Mouse (Mus musculus): Measurements from ENCODE around the gene Gadl1. TPM values are rescaled to one million over a fixed set of nuclear protein-coding genes. Genes with fewer than 3 reads are reported as not detected.

Gadl1 gene
- total RNA-seq, 2 experiments from 2014 or later: not detected

DNA sequence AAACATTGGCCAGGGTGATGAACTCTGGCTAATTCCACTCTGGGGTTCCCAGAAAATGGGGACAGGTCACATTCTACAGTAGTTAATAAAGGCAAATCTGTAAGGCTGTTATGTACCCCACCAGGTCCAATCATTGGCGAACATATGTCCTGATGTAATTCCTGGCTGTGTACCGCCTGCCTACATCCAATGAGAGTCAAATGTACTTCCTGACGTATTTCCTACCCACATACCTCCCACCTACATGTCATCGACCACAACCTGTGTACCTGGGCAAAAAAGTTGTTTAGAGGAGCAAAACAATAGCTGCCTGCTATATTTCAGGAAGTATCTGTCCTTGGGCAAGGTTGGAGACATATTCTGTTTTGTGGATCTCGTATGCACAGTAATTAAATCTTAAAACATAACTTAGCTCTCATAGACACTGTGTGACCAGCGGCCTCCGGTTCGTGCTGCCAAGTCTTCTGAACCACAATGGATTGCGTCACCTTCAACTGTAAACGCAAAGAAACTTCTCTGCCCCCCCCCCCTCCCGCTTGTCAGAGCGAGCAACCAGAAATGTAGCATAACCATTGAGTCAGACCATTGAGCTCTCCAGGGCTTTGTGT lies 175.2 kb downstream of the Gadl1 start:
- peak; percentile 57 for ATAC-seq (ENCODE audit: poor library complexity, severe bottlenecking)

DNA sequence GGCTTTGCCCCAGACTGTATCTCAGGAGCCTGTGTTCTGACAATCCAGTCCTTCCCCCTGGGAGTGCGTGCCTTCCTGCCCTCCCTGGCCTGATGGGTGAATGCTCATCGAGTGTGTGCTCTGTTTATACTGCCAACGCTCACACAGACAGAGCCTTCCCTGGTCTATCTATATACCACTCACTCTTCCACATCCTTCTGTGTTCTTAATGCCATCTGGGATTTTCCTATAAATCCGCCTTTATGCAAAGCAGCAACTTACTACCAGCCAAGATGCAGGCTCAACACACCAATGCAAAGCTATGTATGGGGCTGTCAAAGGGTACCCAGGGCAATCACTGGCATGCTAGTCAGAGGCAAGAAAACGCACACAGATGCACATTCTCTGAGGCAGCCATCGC lies 176.7 kb downstream of the Gadl1 start:
- ATAC-seq (ENCODE audit: poor library complexity, severe bottlenecking): no peak

DNA sequence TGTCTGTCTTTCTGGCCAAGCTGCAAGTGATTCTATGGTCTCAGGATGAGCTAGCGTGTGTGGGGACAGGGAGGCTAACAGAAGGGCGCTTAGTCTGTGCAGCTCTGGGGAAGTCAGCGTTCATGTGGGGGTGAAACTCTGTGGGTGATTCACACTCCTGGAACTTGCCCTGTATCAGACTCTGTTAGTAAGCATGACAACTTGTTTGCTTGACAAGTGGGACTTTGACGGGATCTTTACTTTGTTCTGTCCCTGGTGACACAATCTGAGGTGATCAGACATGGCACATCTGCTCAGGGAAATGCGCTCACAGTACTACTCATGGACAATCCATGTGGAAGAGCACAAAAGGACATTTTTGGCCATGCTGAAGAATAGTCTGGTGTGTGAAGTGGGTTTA lies 178.0 kb downstream of the Gadl1 start:
- no peak for ATAC-seq (ENCODE audit: poor library complexity, severe bottlenecking)

DNA sequence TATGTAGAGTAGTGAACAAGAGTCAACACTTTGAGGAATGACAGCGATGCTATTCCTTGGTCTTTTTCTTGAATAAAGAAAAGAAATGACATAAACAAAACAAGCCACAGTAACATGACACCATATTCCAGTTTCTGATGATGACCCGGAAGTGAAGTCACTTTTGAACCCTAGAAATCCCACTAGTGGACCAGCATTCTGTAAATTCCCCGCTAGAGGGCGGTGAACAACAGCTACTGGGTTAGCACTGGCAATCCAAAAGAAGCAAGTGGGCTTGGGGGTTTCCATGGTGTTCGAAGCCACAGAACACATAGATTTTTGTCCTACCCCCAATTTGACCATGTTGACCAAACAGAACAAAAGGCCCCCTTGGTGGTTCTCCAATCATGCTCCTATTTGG lies 178.6 kb downstream of the Gadl1 start:
- ATAC-seq (ENCODE audit: poor library complexity, severe bottlenecking): peak; percentile 31

DNA sequence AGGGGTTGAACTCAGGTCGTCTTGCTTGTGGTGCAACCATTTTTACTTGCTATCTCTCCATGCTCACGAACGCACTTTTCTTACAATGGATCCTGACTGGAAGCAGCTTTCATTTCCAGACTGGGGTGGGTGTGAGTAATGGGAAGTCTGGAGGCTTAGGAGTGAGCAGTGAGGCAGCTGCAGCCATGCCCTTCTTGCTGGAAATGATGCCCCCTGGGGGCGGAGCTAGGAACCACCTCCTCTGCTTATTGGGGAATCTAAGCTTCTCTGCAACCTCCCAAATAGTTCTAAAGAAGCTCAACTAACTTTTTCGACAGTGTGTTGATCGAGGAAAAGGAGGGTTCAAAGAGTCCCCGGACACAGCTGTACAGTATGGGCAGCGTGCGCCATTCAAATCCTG lies 179.7 kb downstream of the Gadl1 start:
- no peak for ATAC-seq (ENCODE audit: poor library complexity, severe bottlenecking)

DNA sequence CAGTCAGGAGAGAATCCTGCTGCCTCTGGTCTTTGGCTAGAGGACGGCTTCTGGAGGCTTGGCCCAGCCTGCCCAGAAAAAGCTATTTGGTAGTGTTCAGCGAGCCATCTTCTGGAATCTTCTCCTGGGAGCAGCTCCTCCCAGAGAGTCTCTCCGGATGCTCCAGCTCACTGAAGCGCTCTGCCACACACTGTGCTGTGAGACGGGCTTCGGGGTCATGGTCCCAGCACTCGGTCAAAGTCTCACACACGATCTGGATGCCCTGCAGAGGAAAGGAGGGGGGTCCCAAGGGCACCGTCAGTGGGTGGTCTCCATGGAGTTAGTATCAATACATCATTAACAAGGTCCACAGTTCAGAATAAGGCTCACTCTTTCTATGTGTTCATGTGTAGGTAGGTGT lies 181.0 kb downstream of the Gadl1 start:
- ATAC-seq (ENCODE audit: poor library complexity, severe bottlenecking): no peak

DNA sequence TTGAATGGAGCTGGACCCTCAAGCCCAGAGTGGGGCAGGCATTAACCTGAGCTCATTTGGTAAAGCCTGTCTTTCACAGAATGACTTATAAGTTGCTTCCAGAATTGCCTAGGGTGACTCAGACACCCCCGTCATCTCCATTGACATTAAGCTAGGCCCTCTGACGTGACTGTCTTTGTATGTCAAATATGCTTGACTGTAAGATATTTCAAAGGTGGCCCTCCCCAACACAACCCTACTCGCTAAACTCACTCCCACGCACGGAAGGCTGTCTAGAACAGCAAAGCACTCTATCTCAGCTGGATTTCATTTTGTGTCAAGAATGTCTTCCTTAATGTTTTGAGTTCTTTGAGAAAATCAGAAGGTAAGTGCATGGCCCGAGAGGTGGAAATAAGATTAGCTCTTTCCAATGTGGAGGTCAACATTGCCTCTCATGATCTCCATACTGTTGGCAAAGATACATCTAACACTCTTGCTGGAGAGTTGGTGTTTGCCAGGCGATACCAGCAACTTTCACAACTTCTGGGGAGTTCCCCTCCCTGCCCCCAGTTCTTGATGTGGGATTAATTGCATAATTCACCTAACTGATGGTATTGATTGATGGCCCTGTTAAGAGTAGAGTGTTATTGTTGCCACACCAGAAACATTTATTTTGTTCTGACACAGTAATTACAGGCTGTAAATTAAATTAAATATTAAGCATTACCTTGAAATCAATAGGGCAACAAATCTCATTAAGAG lies 182.0 kb downstream of the Gadl1 start:
- ATAC-seq (ENCODE audit: poor library complexity, severe bottlenecking): no peak

DNA sequence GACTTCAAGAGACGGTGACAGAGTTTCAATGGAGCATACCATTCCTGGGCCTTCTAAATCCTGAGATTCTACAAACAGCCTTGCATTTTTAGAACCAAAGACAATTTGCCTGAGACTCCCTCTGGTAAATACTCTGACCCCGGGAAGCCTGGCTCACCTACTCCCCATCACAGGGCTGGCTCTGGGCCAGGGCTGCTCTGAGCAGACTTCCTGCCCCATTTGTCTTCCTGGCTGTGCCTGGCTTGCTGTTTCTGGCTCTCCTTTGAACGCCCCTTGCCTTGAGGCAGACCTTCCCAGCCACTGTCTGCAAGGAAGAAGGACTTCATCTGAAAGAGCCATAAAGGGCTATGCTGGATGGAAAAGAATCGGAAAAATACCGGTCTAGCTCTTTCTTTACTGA lies 182.7 kb downstream of the Gadl1 start:
- ATAC-seq (ENCODE audit: poor library complexity, severe bottlenecking): no peak

DNA sequence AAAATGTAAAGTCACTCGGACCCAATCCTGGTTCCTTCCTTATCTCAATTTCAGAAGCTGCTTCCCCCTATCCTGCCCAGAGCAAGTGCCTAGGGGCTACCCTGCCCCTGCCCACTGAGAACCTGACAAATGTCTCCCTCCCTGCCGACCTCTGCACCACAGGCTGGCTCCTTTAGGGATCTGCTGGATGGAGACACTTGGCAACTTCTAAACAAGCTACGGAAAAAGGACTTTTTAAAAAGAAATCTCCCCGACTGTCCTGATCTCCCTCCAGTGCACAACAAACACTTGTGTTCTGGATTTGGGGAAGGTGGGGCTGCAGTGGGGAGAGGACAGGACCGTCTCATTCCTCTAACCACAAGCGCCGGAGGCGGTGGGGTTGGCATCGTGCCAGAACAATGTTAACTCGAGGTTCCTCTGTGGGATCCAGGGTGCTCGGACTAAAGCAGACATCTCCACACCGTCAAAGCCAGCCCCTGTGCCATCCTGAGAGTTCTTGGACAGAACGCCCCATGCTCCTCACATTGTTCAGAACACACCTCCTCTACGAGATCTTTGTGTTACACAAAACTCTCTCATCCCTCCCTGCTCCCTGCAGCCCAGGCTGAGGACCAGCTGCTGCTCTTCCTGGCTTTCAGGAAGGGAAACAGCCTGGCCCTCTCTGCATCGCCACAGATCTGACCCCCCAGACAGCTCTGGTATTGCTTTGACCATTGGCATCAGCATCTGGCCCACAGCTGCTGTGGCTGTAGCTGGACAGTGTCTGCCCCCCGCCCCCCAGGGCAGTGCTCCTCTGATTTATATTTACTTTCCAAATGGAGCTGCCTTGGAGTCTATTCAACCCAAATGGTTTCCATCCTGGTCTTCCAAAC lies 189.7 kb downstream of the Gadl1 start:
- peak; percentile 38 for ATAC-seq (ENCODE audit: poor library complexity, severe bottlenecking)

DNA sequence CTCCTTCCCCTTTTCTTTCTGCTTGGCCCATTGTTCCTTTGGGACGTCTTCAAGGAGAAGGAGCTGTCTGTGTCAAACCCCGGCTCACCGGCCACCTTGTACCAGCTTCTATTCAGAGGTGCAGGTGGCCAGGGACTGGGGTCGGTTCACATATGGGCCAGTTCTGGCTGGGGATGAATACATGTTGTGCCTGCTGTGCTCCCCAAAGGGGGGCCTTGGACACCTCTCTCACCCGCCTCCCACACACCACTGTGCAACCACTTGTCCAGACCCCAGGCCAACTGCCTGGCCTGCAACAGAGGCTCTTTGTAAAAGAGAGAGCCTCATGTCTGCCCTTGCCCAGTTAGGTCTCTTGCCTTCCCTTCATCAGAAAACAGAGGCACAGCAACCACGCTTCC lies 190.3 kb downstream of the Gadl1 start:
- ATAC-seq (ENCODE audit: poor library complexity, severe bottlenecking): no peak

DNA sequence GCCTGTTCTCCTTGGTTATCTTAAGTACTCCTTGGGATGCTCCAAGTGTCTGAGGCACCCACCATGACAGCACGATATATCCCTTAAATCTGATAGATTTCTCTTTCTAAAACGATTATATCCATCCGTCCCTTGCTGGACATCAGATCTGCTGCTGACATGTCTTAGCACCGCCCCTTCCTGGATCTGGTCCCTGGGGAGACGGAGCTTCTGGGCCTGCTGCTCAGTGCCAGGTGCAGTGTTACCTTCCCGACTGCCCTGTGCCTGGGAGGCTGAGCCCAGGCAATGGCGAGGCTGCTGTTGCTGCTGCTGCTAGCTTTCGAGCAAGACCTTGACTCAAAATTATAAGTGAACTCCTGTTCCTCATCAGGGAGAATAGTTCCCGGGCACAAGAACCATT lies 190.8 kb downstream of the Gadl1 start:
- no peak for ATAC-seq (ENCODE audit: poor library complexity, severe bottlenecking)

DNA sequence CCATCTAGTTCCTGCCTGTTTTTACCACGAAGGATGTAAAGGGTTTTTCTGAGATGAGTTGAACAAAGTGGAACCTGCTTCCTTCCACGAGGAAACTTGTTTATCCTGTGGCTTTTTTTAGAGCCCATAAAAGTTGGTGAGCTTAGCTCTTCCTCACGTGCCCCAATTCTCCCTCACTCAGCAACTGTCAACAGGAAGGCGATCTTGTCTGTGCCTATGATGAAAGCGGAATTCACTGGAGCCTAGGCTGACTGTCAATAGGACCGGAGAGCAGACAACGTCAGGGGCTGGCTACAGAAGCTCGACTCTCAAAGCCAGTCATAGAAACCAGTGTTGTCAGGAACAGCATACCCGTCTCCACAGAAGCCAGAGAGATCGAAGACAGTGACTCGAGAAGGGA lies 192.6 kb downstream of the Gadl1 start:
- peak; percentile 53 for ATAC-seq (ENCODE audit: poor library complexity, severe bottlenecking)

DNA sequence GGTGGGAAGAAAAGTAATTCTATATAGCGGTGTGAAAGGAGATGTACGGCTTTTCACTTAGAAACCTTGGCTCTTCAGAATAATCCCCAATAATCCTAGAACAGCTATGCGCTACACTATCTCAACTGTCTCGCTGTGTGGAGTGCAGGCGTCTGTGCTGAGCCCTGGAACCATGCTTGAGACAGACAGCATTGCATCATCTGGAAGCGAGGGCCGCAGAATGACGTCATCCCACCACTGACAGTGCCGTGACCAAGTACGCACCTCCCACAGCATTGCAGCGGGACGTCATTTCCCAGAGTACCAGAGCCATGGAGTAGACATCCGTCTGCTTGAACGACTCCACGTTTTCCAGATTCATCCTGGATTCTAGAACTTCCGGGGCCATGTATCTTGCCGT lies 195.5 kb downstream of the Gadl1 start:
- peak; percentile 56 for ATAC-seq (ENCODE audit: poor library complexity, severe bottlenecking)

DNA sequence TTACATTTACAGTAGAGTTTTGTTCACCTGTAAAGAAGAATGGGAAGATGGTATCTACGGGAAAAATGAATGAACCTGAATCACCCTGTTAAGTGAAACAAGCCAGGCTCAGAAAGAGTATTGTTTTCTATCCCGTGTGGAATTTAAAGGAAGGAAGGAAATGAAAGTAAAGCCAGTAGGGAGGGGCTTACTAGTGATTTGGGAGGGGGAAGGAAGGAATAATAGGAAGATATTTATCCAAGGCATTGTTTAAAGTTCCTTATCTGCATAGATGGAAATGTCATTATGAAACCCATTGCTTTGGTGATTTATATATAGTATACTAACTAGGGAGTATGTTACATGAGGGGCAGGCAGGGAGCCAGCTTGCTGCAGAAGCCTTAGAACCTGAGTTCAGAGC lies 199.5 kb downstream of the Gadl1 start:
- ATAC-seq (ENCODE audit: poor library complexity, severe bottlenecking): no peak

DNA sequence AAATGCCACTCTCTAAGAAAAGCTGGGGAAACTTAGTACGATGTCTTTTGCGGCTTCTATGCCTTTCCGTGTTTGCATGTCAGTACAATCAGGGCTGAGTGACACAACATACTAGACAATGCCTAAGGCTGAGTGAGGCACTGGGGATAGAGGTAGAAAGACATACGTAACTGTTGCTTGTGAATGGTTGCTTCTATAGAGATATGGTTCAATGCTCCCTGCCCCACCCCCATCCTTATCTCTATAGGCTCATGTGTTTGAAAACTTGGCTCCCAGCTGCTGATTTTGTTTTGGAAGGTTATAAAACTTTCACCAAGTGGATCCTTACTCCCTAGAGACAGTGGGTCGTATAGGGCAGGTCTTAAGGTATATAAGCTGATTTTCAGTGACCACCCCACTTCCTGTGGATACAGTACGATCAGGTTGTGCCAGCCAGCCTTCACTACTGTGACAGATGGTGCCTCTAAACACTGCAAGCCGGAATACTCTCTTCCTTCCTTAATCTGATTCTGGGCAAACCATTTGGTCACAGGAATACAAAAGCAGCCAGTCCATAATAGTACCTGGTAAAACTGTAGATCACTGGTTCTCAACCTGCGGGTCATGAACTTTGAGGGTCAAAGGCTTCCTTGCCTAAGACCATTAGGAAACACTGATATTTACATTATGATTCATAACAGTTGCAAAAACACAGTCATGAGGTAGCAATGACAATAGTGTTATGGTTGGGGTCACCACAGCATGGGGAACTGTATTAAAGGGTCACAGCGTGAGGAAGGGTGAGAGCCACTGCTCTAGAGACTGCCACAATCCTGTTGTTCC lies 202.1 kb downstream of the Gadl1 start:
- no peak for ATAC-seq (ENCODE audit: poor library complexity, severe bottlenecking)

DNA sequence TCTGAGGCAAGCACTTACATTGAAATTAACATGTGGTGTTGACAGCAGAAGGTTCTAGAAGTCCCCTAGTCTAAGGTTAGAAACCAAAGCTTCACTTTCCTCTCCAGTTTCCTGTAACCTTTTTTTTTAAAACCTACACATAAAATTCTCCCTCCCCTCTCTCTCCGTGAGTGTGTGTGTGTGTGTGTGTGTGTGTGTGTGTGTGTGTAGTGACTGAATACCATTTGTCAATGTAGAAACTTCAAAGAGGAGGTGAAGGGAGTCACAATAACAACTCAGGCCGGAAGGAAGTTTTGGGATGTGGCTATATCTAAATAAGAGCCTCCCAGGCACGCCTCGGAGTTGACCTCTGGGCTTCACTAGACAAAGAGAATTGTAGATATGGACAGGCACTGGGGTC lies 205.1 kb downstream of the Gadl1 start:
- ATAC-seq (ENCODE audit: poor library complexity, severe bottlenecking): no peak

DNA sequence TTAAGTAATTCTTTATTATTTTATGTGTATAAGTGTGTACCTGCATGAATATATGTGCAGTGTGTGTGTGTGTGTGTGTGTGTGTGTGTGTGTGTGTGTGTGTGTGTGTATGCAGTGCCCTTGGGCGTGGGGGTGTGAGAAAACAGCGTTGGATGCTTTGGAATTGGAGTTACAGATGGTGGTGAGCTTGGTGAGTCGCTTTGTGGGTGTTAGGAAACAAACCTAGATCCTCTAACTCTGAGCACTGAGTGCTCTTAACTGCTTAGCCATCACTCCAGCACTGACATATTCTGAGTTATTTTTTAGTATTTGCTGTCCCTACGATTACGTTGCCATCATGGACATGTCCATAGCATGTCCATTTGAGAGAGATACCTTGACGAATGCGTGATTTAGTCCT lies 206.6 kb downstream of the Gadl1 start:
- ATAC-seq (ENCODE audit: poor library complexity, severe bottlenecking): no peak

DNA sequence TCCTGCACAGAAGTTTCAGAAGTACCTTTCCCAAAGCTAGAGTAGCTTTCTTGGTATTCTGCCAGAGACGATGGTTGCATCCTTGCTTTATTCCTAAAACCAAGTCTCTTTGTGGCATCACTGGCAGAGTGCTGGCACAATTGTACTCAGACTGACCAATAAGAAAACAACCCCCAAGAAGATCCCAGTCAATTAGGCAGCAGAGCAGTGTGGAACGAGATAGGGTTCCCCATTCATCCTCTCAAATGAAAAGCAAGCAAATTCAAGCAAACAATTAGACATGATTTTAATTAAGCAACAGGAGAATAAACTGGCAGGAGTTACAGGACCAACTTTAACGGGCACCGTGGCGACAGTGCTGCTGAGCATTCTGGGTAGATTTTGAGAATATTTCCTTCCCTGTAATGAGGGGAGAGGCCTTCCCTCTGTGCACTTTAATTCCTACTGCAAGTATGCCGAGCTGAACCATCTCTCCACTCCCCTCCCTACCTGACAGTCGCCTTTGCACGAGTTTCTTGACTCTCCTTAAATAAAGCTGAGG lies 209.1 kb downstream of the Gadl1 start:
- ATAC-seq (ENCODE audit: poor library complexity, severe bottlenecking): no peak

DNA sequence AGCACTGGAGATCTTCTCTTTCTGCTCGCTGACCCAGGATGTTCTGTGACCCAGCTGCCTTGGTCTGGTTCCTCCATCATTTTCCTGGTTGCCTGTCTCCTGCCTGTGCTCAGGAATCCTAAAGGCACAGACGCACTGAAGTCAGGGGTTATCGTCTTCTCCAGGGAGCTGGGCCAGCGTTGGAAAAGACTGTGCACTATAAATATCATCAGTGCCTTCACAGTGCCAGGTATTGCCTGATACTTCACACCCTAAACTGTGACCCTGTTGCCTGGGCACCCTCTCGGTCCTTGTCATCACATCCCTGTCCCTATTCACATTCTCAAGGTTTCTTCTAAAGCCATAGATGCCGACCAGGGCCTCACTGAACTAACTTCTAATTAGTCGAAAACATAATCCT lies 210.7 kb downstream of the Gadl1 start:
- ATAC-seq (ENCODE audit: poor library complexity, severe bottlenecking): no peak

DNA sequence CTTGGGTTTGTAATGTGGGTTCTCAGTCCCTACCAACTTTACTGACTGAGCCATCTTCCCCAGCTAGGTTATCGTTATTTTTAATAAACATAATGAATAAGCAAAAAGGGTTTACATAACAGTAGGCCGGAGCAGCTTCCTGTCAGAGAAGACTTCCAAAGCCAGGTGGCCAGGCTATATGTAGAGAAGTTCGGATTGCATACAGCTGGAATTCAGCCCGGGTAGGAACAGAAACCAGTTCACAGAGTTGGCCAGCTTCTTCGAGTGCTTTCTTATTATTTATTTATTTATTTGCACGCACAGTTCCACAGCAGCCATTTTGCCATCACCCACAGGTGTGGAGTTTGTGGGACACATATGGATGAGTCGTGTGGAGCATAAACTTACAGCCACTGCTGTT lies 212.2 kb downstream of the Gadl1 start:
- ATAC-seq (ENCODE audit: poor library complexity, severe bottlenecking): peak; percentile 47

DNA sequence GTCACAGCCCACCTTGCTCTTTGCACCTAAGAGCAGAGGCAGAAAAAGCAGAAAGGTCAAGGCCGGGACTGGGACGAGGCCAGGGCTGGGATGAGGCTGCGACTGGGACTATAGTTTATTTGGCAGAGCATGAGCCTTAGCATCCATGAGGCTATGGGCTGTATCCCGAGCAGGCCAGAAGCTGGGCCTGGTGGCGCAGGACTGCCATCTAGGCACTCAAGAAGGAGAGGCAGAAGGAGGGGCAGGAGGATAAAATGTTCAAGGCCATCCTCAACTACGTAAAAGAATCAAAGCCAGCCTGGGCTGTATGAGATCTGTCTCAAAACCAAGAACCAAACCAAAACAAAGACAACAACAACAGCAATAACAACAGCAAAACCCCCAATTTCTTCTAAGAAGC lies 213.3 kb downstream of the Gadl1 start:
- ATAC-seq (ENCODE audit: poor library complexity, severe bottlenecking): no peak

All from megakaryocyte, adult 5-6 weeks (primary cell).